Mouse (Mus musculus) bone marrow, adult 2 months (tissue): Measurements from ENCODE around the gene Cnnm4. TPM values are rescaled to one million over a fixed set of nuclear protein-coding genes. Genes with fewer than 3 reads are reported as not detected.

Source experiments
- H3K27ac ChIP-seq: fragments of 200-500 bp; 2 replicates; pipeline ENCODE4 v1.5.1; 2012; ENCODE audit warnings: low read depth, mild to moderate bottlenecking, control low read depth, inconsistent platforms, low read length; ENCODE audit not compliant: control insufficient read depth, poor library complexity, insufficient read depth
- H3K4me1 ChIP-seq: fragments of 200-500 bp; 2 replicates; pipeline ENCODE4 v1.6.1; 2011; ENCODE audit warnings: low read length; ENCODE audit not compliant: control insufficient read depth, insufficient read depth
- H3K4me3 ChIP-seq: fragments of 200-500 bp; replicated peaks from 2 replicates; pipeline ENCODE3; 2011; ENCODE audit warnings: mild to moderate bottlenecking, low read depth, low read length, control low read depth; ENCODE audit not compliant: control insufficient read depth
- CTCF ChIP-seq: fragments of 200-500 bp; IDR thresholded peaks from 2 replicates; pipeline ENCODE4 v1.5.1; 2011; ENCODE audit warnings: low read length, control low read depth; ENCODE audit not compliant: control insufficient read depth, insufficient read depth
- POLR2A ChIP-seq: fragments of 200-500 bp; IDR thresholded peaks from 2 replicates; pipeline ENCODE4 v1.6.1; 2011; ENCODE audit warnings: low read depth, mild to moderate bottlenecking, control low read depth, low read length, borderline replicate concordance; ENCODE audit not compliant: control insufficient read depth
- WGBS: fragments of 180-500 bp; shearing (Covaris S2); methylation state at CpG from one replicate; pipeline ENCODE4 v1.1.7; 2018; 5-methylcytosine and 5-hydroxymethylcytosine counted together
- polyA plus RNA-seq: library from polyadenylated mRNA; stranded (reverse); fragments of >200 nt; gene quantifications from 2 replicates; pipeline ENCODE4 v1.2.4, GENCODE M21; 2011; ENCODE audit warnings: low replicate concordance; ENCODE audit not compliant: missing spikeins, insufficient read depth, insufficient read length

The Cnnm4 gene
- polyA plus RNA-seq, 1 experiment, result 4.2 TPM

DNA sequence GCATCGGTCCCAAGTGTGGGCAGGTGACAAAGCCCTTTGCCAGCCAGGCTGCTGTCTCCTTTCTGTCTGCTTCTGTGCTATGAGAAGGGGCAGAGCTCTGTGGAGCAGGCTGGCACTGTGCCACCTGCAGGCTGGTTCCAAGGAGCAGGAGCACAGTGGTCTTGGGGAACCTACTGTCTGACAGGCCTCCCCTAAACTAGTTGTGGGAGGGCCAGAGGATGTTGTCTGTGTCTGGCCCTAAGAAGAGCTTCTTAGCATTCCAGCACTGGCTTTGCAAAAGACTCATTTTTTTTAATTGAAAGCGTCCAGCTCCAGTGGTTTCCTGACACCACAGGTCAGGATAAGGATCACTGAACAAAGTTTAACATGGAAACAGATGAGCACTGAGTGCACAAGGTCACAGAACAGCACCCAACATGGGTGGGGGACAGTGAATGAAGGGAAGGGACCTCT, 6.9 kb downstream of the Cnnm4 start:
- TF ChIP-seq CTCF, result no peak
- no peak for TF ChIP-seq POLR2A
- no peak overlapping the region for H3K27ac ChIP-seq
- peaks cover 3% of the 10 kb centered on the region for H3K4me1 ChIP-seq
- no peak overlapping the region for H3K4me3 ChIP-seq
- 83% methylated on average over 2 of the region's 2 CpGs for WGBS

DNA sequence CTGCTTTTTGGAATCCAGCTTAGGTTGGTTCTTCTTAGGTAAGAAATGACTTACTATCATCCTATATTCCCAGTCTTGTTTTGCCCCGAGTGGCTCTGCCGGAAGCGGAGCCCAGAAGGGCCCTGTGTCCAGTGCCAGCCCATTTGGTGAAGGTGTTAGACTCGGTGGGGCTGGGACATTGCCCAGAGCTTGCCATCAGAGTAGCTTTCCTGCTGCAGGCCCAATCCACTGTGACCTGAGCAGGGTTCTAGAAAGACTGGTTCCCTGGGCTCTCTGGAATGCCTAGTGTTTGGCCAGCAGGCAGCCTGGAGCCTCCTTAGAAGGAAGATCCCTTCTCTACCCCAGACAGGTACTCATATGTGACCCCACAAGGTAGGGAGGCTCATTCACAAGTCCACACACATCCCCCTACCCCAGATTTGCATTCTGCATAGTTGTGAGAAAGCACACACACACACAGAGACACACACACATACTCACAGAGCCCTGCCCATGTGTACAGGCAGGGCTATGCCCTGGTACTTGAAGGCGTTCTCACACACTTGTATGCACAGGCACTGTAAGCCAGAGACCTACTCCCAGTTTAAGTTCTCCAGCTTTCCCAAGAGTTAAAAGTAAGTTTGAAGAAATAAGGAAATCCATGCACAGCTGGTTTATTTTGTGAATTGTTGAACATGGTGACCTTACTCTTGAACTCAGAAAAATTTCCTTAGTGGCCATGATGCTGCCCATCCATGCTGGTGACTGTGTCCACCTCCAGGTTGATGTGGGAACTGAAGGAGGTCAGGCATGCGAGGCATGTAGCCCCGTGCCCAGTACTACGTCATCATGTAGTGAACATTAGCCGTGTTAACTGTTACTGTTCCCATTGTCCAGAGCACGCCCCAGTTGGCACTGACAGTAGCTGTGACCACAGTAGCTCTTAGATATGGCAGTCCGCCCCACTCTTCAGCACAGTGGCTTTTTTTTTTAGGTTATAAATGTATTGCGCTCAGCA, 8.8 kb downstream of the Cnnm4 start:
- 80% methylated on average over 12 of the region's 12 CpGs for WGBS
- Histone ChIP-seq H3K4me3 (no peak overlapping the region), H3K4me1 (peaks cover 3% of the 10 kb centered on the region), H3K27ac (no peak overlapping the region)
- TF ChIP-seq POLR2A, result no peak
- TF ChIP-seq CTCF, result no peak

DNA sequence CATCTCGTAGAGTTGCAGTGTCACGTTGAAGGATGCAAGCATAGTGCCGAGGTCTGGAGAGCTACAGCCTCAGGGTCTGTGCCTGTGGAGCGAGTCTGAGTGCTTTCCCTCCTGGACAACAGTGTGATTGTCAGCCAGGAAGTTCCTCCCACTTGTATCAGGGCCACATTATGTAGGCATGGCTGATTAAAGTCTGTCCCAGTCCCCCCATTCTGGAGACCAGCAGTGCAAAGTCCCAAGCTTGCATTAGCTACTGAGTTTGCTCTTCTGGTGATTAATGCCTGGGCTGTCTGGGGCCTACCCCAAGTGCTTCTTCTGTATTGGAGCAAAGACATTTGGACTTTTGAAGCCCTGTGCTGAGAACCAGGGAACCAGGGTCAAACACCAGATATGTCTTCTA, 12.4 kb downstream of the Cnnm4 start:
- 77% methylated on average over 4 of the region's 4 CpGs for WGBS
- no peak for TF ChIP-seq POLR2A
- TF ChIP-seq CTCF, result no peak
- H3K4me3 ChIP-seq, result no peak overlapping the region

DNA sequence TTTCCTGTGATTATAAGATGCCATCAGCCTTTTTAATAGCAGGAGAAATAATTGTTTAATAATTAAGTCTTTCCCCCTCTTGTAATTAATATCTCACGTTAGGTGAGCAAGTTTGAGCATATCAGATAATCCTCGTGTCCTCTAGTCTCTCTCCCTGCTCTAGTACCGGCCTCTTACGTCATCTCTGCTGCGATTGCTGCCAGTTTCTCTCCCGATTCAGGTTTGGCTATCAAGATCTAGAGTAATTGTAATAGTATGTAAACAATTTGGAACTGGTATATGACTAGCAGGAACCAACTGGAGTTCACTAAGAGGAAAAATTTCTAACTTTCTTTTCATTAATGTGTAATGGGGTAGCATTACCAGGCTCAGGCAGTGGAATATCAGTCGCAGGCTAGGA, 13.7 kb downstream of the Cnnm4 start:
- no peak overlapping the region for H3K4me3 ChIP-seq
- no peak overlapping the region for H3K27ac ChIP-seq
- TF ChIP-seq CTCF (no peak), POLR2A (no peak)
- no peaks in the 10 kb centered on the region for H3K4me1 ChIP-seq
- WGBS, result 54% methylated on average over 7 of the region's 7 CpGs

More for the DNA sequence above, 12.4 kb downstream of the Cnnm4 start:
- no peaks in the 10 kb centered on the region for H3K4me1 ChIP-seq
- H3K27ac ChIP-seq, result no peak overlapping the region

DNA sequence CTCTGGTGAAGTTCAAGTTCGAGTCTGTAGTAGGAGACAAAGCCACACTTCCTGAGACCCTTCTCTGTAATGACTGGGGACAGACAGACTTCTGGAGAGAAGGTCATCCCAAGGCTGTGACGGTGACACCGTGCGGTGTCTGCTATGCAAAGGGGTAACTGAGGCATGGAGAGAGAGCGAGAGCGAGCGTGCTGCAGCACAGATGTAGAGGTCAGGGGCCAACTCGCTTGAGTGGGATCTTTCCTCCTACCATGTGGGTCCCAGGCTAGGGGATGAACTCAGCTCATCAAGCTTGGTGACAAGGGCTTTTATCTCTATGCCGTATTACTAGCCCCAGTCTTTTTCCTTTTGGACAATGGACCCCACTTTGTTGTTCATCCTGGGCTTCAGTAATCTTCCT, 15.7 kb downstream of the Cnnm4 start:
- Histone ChIP-seq H3K4me1 (no peaks in the 10 kb centered on the region), H3K4me3 (no peak overlapping the region), H3K27ac (no peak overlapping the region)
- TF ChIP-seq CTCF, result no peak
- no peak for TF ChIP-seq POLR2A
- 92% methylated on average over 9 of the region's 9 CpGs for WGBS

DNA sequence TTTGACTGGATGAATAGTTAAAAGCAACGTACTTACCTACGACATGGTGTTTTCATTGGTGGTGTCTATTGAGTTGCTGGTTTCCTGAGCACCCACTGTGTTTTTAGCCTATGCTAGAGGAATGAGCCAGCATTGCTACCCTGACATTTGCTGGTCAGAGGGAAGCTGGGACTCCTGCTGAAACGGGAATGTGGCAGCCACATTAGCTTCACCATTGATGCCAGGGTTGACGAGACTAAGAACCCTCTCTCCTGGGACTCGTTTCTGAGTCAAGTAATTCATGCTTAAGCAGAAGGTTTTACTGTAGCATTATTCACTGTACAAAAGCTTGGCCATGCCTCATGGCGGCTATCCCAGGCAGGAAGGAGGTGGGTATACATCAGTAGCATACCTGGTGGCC, 18.2 kb downstream of the Cnnm4 start:
- 79% methylated on average over 6 of the region's 6 CpGs for WGBS
- no peak for TF ChIP-seq CTCF
- TF ChIP-seq POLR2A, result no peak
- no peak overlapping the region for H3K27ac ChIP-seq
- H3K4me1 ChIP-seq, result no peaks in the 10 kb centered on the region
- no peak overlapping the region for H3K4me3 ChIP-seq

DNA sequence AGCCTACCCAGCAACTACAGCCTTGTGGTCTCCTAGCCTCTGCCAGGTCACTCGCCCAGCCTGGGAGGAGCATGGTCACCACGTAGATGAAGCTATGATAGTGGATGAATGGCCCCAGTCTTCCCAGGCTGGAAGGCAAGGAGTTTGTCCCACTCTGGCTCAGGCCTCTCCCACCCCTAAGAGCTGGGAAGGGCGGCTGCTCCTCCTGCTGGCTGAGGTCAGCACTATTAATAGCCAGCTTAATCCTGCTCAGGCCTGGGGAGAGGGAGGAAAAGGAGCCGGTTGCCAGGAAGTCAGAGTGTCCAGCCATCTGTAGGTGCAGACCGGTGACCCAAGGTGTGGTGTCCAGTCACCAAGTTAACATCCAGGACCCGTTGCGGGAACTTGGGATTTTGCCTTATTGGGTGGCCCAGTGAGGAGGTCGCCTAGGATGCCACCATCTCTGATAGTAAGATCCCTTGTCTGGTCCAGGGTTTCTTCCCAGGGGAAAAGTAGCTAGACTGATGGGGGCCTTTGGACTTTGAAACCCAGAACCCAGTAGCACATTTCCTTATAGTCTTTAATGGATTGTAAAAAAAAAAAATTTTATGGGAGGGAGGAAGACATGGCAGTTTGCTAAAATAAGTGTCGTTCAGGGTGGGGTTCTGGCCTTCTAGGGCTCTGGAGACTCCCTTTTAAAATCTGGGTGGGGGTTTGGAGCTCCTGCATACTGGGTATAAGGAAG, 21.2 kb downstream of the Cnnm4 start:
- Histone ChIP-seq H3K4me3 (no peak overlapping the region), H3K27ac (no peak overlapping the region; the same call in 1 of the 2 replicates), H3K4me1 (no peaks in the 10 kb centered on the region)
- WGBS, result 71% methylated on average over 9 of the region's 9 CpGs
- TF ChIP-seq CTCF (0 out of 2 replicates have a peak, but pooled peaks have one; percentile 0), POLR2A (no peak)

DNA sequence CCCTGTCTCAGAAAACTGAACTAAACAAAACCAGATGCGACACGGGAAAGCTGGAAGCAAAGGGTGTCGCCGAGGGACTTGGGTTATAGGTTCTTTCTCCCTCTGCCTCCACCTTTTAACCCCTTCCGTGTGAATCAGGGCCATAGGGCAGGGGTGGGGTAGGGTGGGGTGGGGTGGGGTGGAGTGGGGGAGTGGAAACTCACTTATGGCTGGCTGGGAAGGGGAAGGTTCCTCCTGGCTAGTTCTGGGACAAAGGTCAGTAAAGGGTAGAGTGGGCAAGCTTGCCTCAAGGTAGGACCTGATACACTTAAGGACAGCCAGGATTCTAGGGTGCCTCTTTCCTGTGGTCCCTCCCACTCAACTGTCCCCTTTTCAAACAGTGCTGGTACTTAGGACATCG, 21.9 kb downstream of the Cnnm4 start:
- no peak for TF ChIP-seq POLR2A
- no peak for TF ChIP-seq CTCF
- 78% methylated on average over 6 of the region's 6 CpGs for WGBS
- no peak overlapping the region for H3K4me3 ChIP-seq
- H3K27ac ChIP-seq, result no peak overlapping the region
- no peaks in the 10 kb centered on the region for H3K4me1 ChIP-seq
